28 mouse cellular contexts compared by ENCODE assay signal in genomic region chr10:8926906-8927305, GRCm38 (mm10). TPM values are rescaled to one million over a fixed set of nuclear protein-coding genes. Genes with fewer than 3 reads are reported as not detected.
DNase-seq lines count a peak whose midpoint lies in the region; ATAC-seq and TF ChIP-seq lines count a peak whose summit lies in the region.
"Had no signal": no experiment of that assay in that cellular context is flagged by ENCODE, and none has a peak within 500 bp of the region (broad histone marks: within the 10 kb centered on the region; RNA-seq: fewer than 3 reads in every experiment).

No protein-coding gene starts in this region.

- no peaks in the 10 kb centered on the region for H3K36me3 ChIP-seq in kidney, embryonic 16.5 days (ENCODE audit: insufficient read depth, low read length)
- no peaks in the 10 kb centered on the region for H3K36me3 ChIP-seq in kidney, embryonic 14.5 days (ENCODE audit: control insufficient read depth, insufficient read depth, low read length)
- H3K36me3 ChIP-seq: embryonic facial prominence, embryonic 13.5 days; embryonic facial prominence, embryonic 15.5 days; forebrain, embryonic 10.5 days; forebrain, embryonic 12.5 days; G1E had no signal

- H3K4me1 ChIP-seq in kidney, embryonic 16.5 days (ENCODE audit: insufficient read depth, low read length), result no peaks in the 10 kb centered on the region
- no peaks in the 10 kb centered on the region for H3K4me1 ChIP-seq in kidney, embryonic 14.5 days (ENCODE audit: control insufficient read depth, insufficient read depth, low read length)
- H3K4me1 ChIP-seq in bone marrow macrophage, adult 2 months (ENCODE audit: control insufficient read depth, insufficient read depth, low read length), result peaks cover 47% of the 10 kb centered on the region

- ATAC-seq in kidney, embryonic 16.5 days (ENCODE audit: low FRiP score, low TSS enrichment), result no peak
- ATAC-seq in kidney, embryonic 14.5 days (ENCODE audit: low FRiP score, low TSS enrichment), result no peak
- ATAC-seq: activated CD4-positive, CD25-positive, alpha-beta regulatory T cell, adult 4 months; CD4-positive, CD25-positive, alpha-beta regulatory T cell, adult 4 months; forebrain, embryonic 14.5 days; forebrain, embryonic 16.5 days; Patski had no signal

- no peak overlapping the region for H3K9ac ChIP-seq in kidney, embryonic 16.5 days (replicated peaks; ENCODE audit: low read length)
- H3K9ac ChIP-seq in kidney, embryonic 14.5 days (ENCODE audit: low read depth, low read length), result no peak overlapping the region
- H3K9ac ChIP-seq: embryonic facial prominence, embryonic 13.5 days; embryonic facial prominence, embryonic 15.5 days; forebrain, embryonic 12.5 days had no signal

- 67% methylated on average over 3 of the region's 3 CpGs for WGBS in kidney, embryonic 16.5 days
- 81% methylated on average over 3 of the region's 3 CpGs for WGBS in kidney, embryonic 14.5 days

- TF ChIP-seq CTCF in bone marrow macrophage, adult 2 months (IDR thresholded peaks at IDR 0.05; ENCODE audit: low read depth, low read length), result no peak

- no peak overlapping the region for H3K4me2 ChIP-seq in kidney, embryonic 16.5 days (replicated peaks; ENCODE audit: low read depth, low read length)
- H3K4me2 ChIP-seq in kidney, embryonic 14.5 days (replicated peaks; ENCODE audit: low read depth, low read length), result no peak overlapping the region
- H3K4me2 ChIP-seq: embryonic facial prominence, embryonic 13.5 days; embryonic facial prominence, embryonic 15.5 days; forebrain, embryonic 12.5 days had no signal

- no peak overlapping the region for H3K4me3 ChIP-seq in kidney, embryonic 16.5 days (ENCODE audit: low read length)
- no peak overlapping the region for H3K4me3 ChIP-seq in kidney, embryonic 14.5 days (ENCODE audit: low read length)
- H3K4me3 ChIP-seq in bone marrow macrophage, adult 2 months (ENCODE audit: insufficient read depth, low read length), result no peak overlapping the region
- H3K4me3 ChIP-seq: embryonic facial prominence, embryonic 13.5 days; embryonic facial prominence, embryonic 15.5 days; erythroblast, embryonic 14.5 days; forebrain, embryonic 10.5 days; forebrain, embryonic 12.5 days had no signal

- DNase-seq in kidney, adult 11 months, result peak; percentile 12
- peak; percentile 53 for DNase-seq in kidney, adult 9 months
- DNase-seq in heart, postnatal 4 days, result no peak
- DNase-seq: adrenal gland, adult 8-10 months; adrenal gland, postnatal 14 days; adrenal gland, postnatal 36 days; cerebellum, adult 11 months; cerebellum, adult 18-20 months; cerebellum, adult 8-10 months; cerebellum, adult 9-11 months; cerebellum, postnatal 14 days; cerebellum, postnatal 36 days; embryo, embryonic 11 days had no signal

- no peak overlapping the region for H3K27ac ChIP-seq in kidney, embryonic 16.5 days (ENCODE audit: low read length)
- no peak overlapping the region for H3K27ac ChIP-seq in kidney, embryonic 14.5 days (ENCODE audit: low read depth, low read length)
- H3K27ac ChIP-seq in bone marrow macrophage, adult 2 months (ENCODE audit: insufficient read depth, low read depth, low read length), result peak overlapping the region; percentile 91
- H3K27ac ChIP-seq: embryonic facial prominence, embryonic 13.5 days; embryonic facial prominence, embryonic 15.5 days; forebrain, embryonic 10.5 days; forebrain, embryonic 12.5 days had no signal

- no peaks in the 10 kb centered on the region for H3K27me3 ChIP-seq in kidney, embryonic 16.5 days (ENCODE audit: insufficient read depth, low read length)
- H3K27me3 ChIP-seq in kidney, embryonic 14.5 days (ENCODE audit: control insufficient read depth, insufficient read depth, low read length), result no peaks in the 10 kb centered on the region
- H3K27me3 ChIP-seq: CH12.LX; embryonic facial prominence, embryonic 13.5 days; embryonic facial prominence, embryonic 15.5 days; forebrain, embryonic 12.5 days; Patski had no signal

- TF ChIP-seq POLR2A in bone marrow macrophage, adult 2 months (IDR thresholded peaks at IDR 0.05; ENCODE audit: borderline replicate concordance, low read depth, low read length), result no peak

- no peaks in the 10 kb centered on the region for H3K9me3 ChIP-seq in kidney, embryonic 16.5 days (ENCODE audit: low read length)
- no peaks in the 10 kb centered on the region for H3K9me3 ChIP-seq in kidney, embryonic 14.5 days (ENCODE audit: control insufficient read depth, low read length)
- H3K9me3 ChIP-seq: embryonic facial prominence, embryonic 13.5 days; embryonic facial prominence, embryonic 15.5 days; forebrain, embryonic 10.5 days; forebrain, embryonic 12.5 days had no signal

RNA-seq across cellular contexts. Expression of gene Sash1, which starts 41.0 kb away (rescaled TPM):
- 3.1 and 3.9 TPM in 2 replicates for polyA plus RNA-seq in kidney, embryonic 16.5 days (2015; fragmentation: Nextera tagmentation; extraction: Ambion mirVana)
- 5.5 and 6.5 TPM in 2 replicates for polyA plus RNA-seq in kidney, embryonic 14.5 days (2014; fragmentation: Nextera tagmentation; extraction: Ambion mirVana)
- polyA plus RNA-seq in bone marrow macrophage, adult 2 months (2012; ENCODE audit: insufficient read depth, insufficient read length, missing spikeins), result 80.4 and 96.7 TPM in 2 replicates
- total RNA-seq in heart, postnatal 4 days (2021), result 10 to 100 TPM; 55.8 to 57.3 TPM
- polyA plus RNA-seq: CD4-positive, CD25-positive, alpha-beta regulatory T cell, adult 4 months; G1E had no signal

Comparison
In these comparisons a context has a peak if more than half of its experiments do, and no peak if none do; other contexts are left out.
1. RNA of gene Sash1, which starts 41.0 kb away (polyA plus RNA-seq): 80.4 to 96.7 TPM in bone marrow macrophage, adult 2 months; 5.5 to 6.5 TPM in kidney, embryonic 14.5 days and 3.1 to 3.9 TPM in kidney, embryonic 16.5 days; every median in the first group is over 10 times any median in the second.